Mouse (Mus musculus) liver, adult (tissue): ENCODE results near the gene Map3k11.

Experiments
- GATA4 ChIP-seq: IDR thresholded peaks from 2 replicates; pipeline ENCODE4 v1.6.1; 2014; ENCODE audit warnings: mild to moderate bottlenecking, low read length; ENCODE audit not compliant: insufficient replicate concordance

Gene Map3k11

GRCm38 (mm10) chr19:5716955-5717354, 28.4 kb downstream of the Map3k11 start:
- TF ChIP-seq GATA4: no peak

GRCm38 (mm10) chr19:5721233-5721632, 32.7 kb downstream of the Map3k11 start:
- no peak for TF ChIP-seq GATA4

GRCm38 (mm10) chr19:5722848-5723425, 34.4 kb downstream of the Map3k11 start:
- no peak for TF ChIP-seq GATA4

GRCm38 (mm10) chr19:5723934-5724548, 35.5 kb downstream of the Map3k11 start:
- no peak for TF ChIP-seq GATA4

- peak; percentile 27; the same call in 1 of the 2 replicates for TF ChIP-seq GATA4
These were observed 36.0 kb downstream of the Map3k11 start for GRCm38 (mm10) chr19:5724549-5724941.

- TF ChIP-seq GATA4: no peak
These were observed 36.6 kb downstream of the Map3k11 start for GRCm38 (mm10) chr19:5725029-5725707.

- TF ChIP-seq GATA4: no peak
These were observed 37.4 kb downstream of the Map3k11 start, which contains the start of gene Ehbp1l1 for GRCm38 (mm10) chr19:5725767-5726515. Gene Ehbp1l1, minus strand, starts transcription at chr19:5726317.

GRCm38 (mm10) chr19:5726961-5727578, 38.5 kb downstream of the Map3k11 start:
- TF ChIP-seq GATA4: no peak

GRCm38 (mm10) chr19:5727701-5728100, 39.2 kb downstream of the Map3k11 start:
- TF ChIP-seq GATA4: no peak

- TF ChIP-seq GATA4: no peak
These were observed 40.3 kb downstream of the Map3k11 start for GRCm38 (mm10) chr19:5728631-5729443.

GRCm38 (mm10) chr19:5729444-5729815, 40.9 kb downstream of the Map3k11 start, which contains the start of gene Fam89b:
Gene Fam89b, minus strand, starts transcription at chr19:5729653.
- no peak for TF ChIP-seq GATA4

- TF ChIP-seq GATA4: no peak
These were observed 42.0 kb downstream of the Map3k11 start for GRCm38 (mm10) chr19:5730314-5731186.

GRCm38 (mm10) chr19:5731264-5731978, 42.9 kb downstream of the Map3k11 start:
- no peak; the same call in 1 of the 2 replicates for TF ChIP-seq GATA4

GRCm38 (mm10) chr19:5734325-5734724, 45.8 kb downstream of the Map3k11 start:
- no peak for TF ChIP-seq GATA4
